Mouse (Mus musculus) hindbrain, embryonic 14.5 days (tissue): Measurements from ENCODE around the gene Dcbld1. TPM values are rescaled to one million over a fixed set of nuclear protein-coding genes. Genes with fewer than 3 reads are reported as not detected.
"Not testable (repeated sequence)": the region's sequence is repeated elsewhere in the genome, so short reads cannot be mapped to it uniquely, and the experiment has no call there.

ENCODE experiments used
- ATAC-seq: fragments of 200-750 bp; cut with Nextera tagmentation; 2 replicates; pipeline ENCODE4 v1.8.0; 2017; ENCODE audit warnings: moderate number of reproducible peaks, mild to moderate bottlenecking, moderate TSS enrichment, moderate library complexity; ENCODE audit not compliant: low FRiP score
- DNase-seq: peaks from one replicate; pipeline ENCODE4 v3.0.0-alpha.2; 2015; ENCODE audit warnings: low spot score
- H3K27ac ChIP-seq: fragments of 300-500 bp; sonication (generic); 2 replicates; pipeline ENCODE4 v1.5.1; 2014; ENCODE audit warnings: mild to moderate bottlenecking, moderate library complexity
- H3K27me3 ChIP-seq: fragments of 300-500 bp; sonication (generic); 2 replicates; pipeline ENCODE4 v1.6.1; 2014; ENCODE audit warnings: mild to moderate bottlenecking, low read length, mixed read lengths; ENCODE audit not compliant: control insufficient read depth, insufficient read depth
- H3K36me3 ChIP-seq: fragments of 300-500 bp; sonication (generic); replicated peaks from 2 replicates; pipeline ENCODE4 v1.6.1; 2014; ENCODE audit not compliant: control insufficient read depth, insufficient read depth
- H3K4me1 ChIP-seq: fragments of 300-500 bp; sonication (generic); replicated peaks from 2 replicates; pipeline ENCODE4 v1.6.1; 2014; ENCODE audit warnings: antibody characterized with exemption, low read length, mixed read lengths; ENCODE audit not compliant: control insufficient read depth, insufficient read depth
- H3K4me2 ChIP-seq: fragments of 300-500 bp; sonication (generic); replicated peaks from 2 replicates; pipeline ENCODE4 v1.6.1; 2014; ENCODE audit warnings: mild to moderate bottlenecking, moderate library complexity
- H3K4me3 ChIP-seq: fragments of 300-500 bp; sonication (generic); replicated peaks from 2 replicates; pipeline ENCODE4 v1.5.1; 2014; ENCODE audit warnings: mild to moderate bottlenecking, low read length
- H3K9ac ChIP-seq: fragments of 300-500 bp; sonication (generic); 2 replicates; pipeline ENCODE4 v1.6.1; 2014
- H3K9me3 ChIP-seq: fragments of 300-500 bp; sonication (generic); 2 replicates; pipeline ENCODE4 v1.6.1; 2016; ENCODE audit warnings: low read length; ENCODE audit not compliant: control insufficient read depth
- WGBS: fragments of 180-500 bp; shearing (Covaris S2); extraction: QIAGEN DNeasy Blood & Tissue Kit; methylation state at CpG from one replicate; pipeline ENCODE4 v1.1.7; 2014; 5-methylcytosine and 5-hydroxymethylcytosine counted together
- polyA plus RNA-seq: library from polyadenylated mRNA; unstranded; fragments of >200 nt; fragmentation: Nextera tagmentation; extraction: Ambion mirVana; gene quantifications from 2 replicates; pipeline ENCODE4 v1.2.1, GENCODE M21; 2014

Gene Dcbld1
- polyA plus RNA-seq, 1 experiment from 2014 or later = 23.6 TPM

DNA sequence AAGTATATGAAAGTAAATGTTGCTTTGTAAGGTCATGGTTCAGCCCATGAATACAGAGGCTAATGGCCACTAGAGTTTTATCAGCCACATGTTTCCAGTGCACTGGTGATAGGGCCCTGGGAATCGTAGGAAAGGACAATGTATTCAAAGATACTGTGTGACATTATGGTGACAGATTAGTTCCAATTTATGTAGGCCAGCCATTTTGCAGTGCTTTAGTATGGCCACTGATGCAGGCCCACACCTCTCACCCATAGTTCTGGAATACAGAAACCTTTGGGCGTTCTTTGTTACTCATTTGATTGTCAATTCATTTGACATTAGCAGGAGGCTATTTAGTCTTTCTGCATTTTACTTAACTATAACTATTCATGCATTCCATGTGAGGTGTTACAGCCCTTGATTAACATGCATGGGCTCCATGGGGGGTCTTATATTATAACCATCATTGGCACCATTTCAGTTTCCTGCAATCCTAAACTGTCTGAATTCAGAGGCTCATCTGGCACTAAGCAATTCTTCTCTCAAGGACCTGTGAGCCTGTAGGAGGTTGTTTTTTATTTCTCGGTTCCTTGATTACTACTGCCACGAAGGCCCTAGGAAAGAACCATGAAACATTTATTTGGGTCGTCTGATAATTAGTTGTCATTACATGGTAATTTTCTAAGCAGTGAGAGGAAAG, 54.6 kb downstream of the Dcbld1 start:
- WGBS = 63% methylated on average over 5 of the region's 5 CpGs
- ATAC-seq (peak; percentile 75), DNase-seq (no peak)
- Histone ChIP-seq H3K9ac (no peak overlapping the region), H3K4me1 (no peaks in the 10 kb centered on the region), H3K4me3 (no peak overlapping the region), H3K27me3 (no peaks in the 10 kb centered on the region), H3K36me3 (no peaks in the 10 kb centered on the region), H3K4me2 (no peak overlapping the region), H3K27ac (peak overlapping the region; percentile 57; the same call in 1 of the 2 replicates), H3K9me3 (no peaks in the 10 kb centered on the region)

GRCm38 (mm10) chr10:52289261-52289660, 55.8 kb downstream of the Dcbld1 start:
- Histone ChIP-seq H3K27ac (no peak overlapping the region), H3K9ac (no peak overlapping the region), H3K27me3 (no peaks in the 10 kb centered on the region), H3K4me3 (no peak overlapping the region), H3K4me1 (no peaks in the 10 kb centered on the region), H3K4me2 (no peak overlapping the region), H3K36me3 (no peaks in the 10 kb centered on the region), H3K9me3 (no peaks in the 10 kb centered on the region)
- ATAC-seq (no peak), DNase-seq (no peak)
- 89% methylated on average over 3 of the region's 3 CpGs for WGBS

DNA sequence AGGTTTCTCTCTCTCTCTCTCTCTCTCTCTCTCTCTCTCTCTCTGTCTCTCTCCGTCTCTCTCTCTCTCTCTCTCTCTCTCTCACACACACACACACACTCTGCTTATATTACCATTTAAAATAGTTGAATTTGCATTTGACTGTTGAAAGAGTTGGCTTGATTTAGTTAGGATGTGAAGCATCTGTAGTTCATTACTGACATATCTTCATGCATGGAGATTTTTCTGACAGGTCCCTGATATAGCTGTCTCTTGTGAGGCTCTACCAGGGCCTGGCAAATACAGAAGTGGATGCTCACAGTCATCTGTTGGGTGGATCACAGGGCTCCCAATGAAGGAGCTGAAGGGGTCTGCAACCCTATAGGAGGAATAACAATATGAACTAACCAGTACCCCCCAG, 59.0 kb downstream of the Dcbld1 start:
- not testable (repeated sequence) for DNase-seq, H3K4me1 ChIP-seq, H3K9me3 ChIP-seq, H3K27me3 ChIP-seq, H3K4me3 ChIP-seq, H3K36me3 ChIP-seq, H3K27ac ChIP-seq, H3K9ac ChIP-seq, ATAC-seq, H3K4me2 ChIP-seq
- WGBS = 63% methylated on average over 1 of the region's 1 CpGs

GRCm38 (mm10) chr10:52293921-52294577, 60.6 kb downstream of the Dcbld1 start:
- WGBS = 85% methylated on average over 4 of the region's 4 CpGs
- Histone ChIP-seq H3K4me2 (no peak overlapping the region), H3K9me3 (no peaks in the 10 kb centered on the region), H3K9ac (no peak overlapping the region), H3K36me3 (no peaks in the 10 kb centered on the region), H3K4me3 (no peak overlapping the region), H3K4me1 (no peaks in the 10 kb centered on the region), H3K27me3 (no peaks in the 10 kb centered on the region), H3K27ac (no peak overlapping the region)
- DNase-seq (no peak), ATAC-seq (no peak)

DNA sequence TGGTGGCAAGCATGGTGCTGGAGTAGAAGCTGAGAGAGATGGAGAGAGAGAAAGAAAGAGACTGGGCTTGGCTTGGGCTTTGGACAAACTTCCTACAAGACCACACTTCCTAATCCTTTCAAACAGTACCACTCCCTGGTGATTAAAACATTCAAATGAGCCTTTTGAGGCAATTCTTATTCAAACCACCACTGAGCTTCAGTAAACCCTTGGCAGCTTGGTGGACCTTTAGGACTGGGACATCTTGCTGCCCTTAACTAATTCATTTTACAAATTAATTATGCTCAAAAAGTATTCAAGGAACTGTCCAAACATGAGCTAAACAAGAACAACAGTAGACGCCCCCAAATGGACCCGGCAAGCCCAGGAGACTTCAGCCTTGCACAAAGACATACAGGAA, 62.5 kb downstream of the Dcbld1 start:
- H3K9me3 ChIP-seq = no peaks in the 10 kb centered on the region
- H3K36me3 ChIP-seq = no peaks in the 10 kb centered on the region
- no peak overlapping the region for H3K4me2 ChIP-seq
- no peak for DNase-seq
- H3K27ac ChIP-seq = no peak overlapping the region
- 72% methylated on average over 2 of the region's 2 CpGs for WGBS
- H3K27me3 ChIP-seq = no peaks in the 10 kb centered on the region
- ATAC-seq = no peak
- H3K9ac ChIP-seq = no peak overlapping the region
- no peaks in the 10 kb centered on the region for H3K4me1 ChIP-seq
- H3K4me3 ChIP-seq = no peak overlapping the region

DNA sequence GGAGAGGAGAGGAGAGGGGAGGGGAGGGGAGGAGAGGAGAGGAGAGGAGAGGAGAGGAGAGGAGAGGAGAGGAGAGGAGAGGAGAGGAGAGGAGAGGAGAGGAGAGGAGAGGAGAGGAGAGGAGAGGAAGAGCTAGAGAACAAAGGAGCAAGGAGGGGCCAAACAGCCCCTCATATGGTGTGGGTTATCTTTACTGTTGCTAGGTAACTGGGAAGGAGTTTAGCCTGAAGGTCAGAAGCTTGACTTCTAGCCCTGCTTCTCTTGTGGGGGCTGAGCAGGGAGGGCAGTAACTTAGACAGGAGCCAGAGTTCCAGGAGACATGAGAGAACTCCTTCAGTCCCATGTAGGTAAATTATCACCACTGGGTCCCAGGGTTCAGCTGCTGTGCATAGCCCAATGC, 65.1 kb downstream of the Dcbld1 start:
- not testable (repeated sequence) for H3K36me3 ChIP-seq, H3K27ac ChIP-seq, H3K9me3 ChIP-seq, H3K4me3 ChIP-seq, ATAC-seq, H3K4me2 ChIP-seq, H3K27me3 ChIP-seq, H3K9ac ChIP-seq, DNase-seq, H3K4me1 ChIP-seq

DNA sequence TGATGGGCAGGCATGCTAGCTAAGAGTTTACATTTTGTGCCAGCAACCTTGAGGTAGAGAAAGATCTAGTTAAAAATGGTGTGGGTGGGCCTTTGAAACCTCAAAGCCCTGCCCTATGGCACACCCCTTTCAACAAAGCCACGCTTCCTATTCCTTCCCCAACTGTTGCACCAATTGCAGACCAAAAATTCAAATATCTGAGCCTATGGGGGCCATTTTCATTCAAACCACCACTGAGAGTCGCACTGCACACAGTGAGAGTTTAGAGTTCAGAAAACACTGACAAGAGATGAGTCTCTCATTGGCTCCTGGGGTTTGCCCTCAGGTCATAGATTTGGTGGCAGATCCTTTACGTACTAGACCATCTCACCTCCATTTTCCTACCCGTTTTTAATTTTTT, 68.3 kb downstream of the Dcbld1 start:
- Histone ChIP-seq H3K27me3 (no peaks in the 10 kb centered on the region), H3K27ac (no peak overlapping the region), H3K4me1 (no peaks in the 10 kb centered on the region), H3K4me3 (no peak overlapping the region), H3K36me3 (no peaks in the 10 kb centered on the region; the same call in 1 of the 2 replicates), H3K4me2 (no peak overlapping the region), H3K9ac (no peak overlapping the region), H3K9me3 (no peaks in the 10 kb centered on the region)
- no peak for DNase-seq
- 98% methylated on average over 4 of the region's 4 CpGs for WGBS
- ATAC-seq = no peak

- H3K9ac ChIP-seq = no peak overlapping the region
- no peaks in the 10 kb centered on the region for H3K9me3 ChIP-seq
- no peak overlapping the region for H3K27ac ChIP-seq
- ATAC-seq (no peak), DNase-seq (no peak)
- no peak overlapping the region for H3K4me2 ChIP-seq
- no peak overlapping the region for H3K4me3 ChIP-seq
- H3K27me3 ChIP-seq = no peaks in the 10 kb centered on the region
- no peaks in the 10 kb centered on the region for H3K4me1 ChIP-seq
- no peaks in the 10 kb centered on the region; the same call in 1 of the 2 replicates for H3K36me3 ChIP-seq
Measured at GRCm38 (mm10) chr10:52302271-52302670, 68.9 kb downstream of the Dcbld1 start.

GRCm38 (mm10) chr10:52304574-52304973, 71.2 kb downstream of the Dcbld1 start:
- WGBS = 53% methylated on average over 7 of the region's 7 CpGs
- no peak overlapping the region for H3K27ac ChIP-seq
- ATAC-seq = no peak

More at GRCm38 (mm10) chr10:52304574-52304973, 71.2 kb downstream of the Dcbld1 start:
- Histone ChIP-seq H3K27me3 (no peaks in the 10 kb centered on the region), H3K9ac (no peak overlapping the region), H3K9me3 (no peaks in the 10 kb centered on the region), H3K4me2 (no peak overlapping the region), H3K4me3 (no peak overlapping the region), H3K4me1 (no peaks in the 10 kb centered on the region), H3K36me3 (no peaks in the 10 kb centered on the region; the same call in 1 of the 2 replicates)
- no peak for DNase-seq
